Mouse (Mus musculus) midbrain, embryonic 15.5 days (tissue): ENCODE data around the gene Myo16. TPM values are rescaled to one million over a fixed set of nuclear protein-coding genes. Genes with fewer than 3 reads are reported as not detected.

Source experiments
- ATAC-seq: fragments of 200-750 bp; cut with Nextera tagmentation; replicated peaks from 2 replicates; pipeline ENCODE4 v1.8.0; 2017; ENCODE audit warnings: moderate TSS enrichment
- H3K27ac ChIP-seq: fragments of 300-500 bp; sonication (generic); 2 replicates; pipeline ENCODE4 v1.5.1; 2015; ENCODE audit warnings: mild to moderate bottlenecking, inconsistent platforms
- H3K27me3 ChIP-seq: fragments of 300-500 bp; sonication (generic); replicated peaks from 2 replicates; pipeline ENCODE4 v1.6.1; 2015; ENCODE audit warnings: inconsistent platforms
- H3K36me3 ChIP-seq: fragments of 300-500 bp; sonication (generic); replicated peaks from 2 replicates; pipeline ENCODE4 v1.6.1; 2015; ENCODE audit warnings: inconsistent platforms
- H3K4me1 ChIP-seq: fragments of 300-500 bp; sonication (generic); 2 replicates; pipeline ENCODE4 v1.6.1; 2015; ENCODE audit warnings: inconsistent platforms
- H3K4me2 ChIP-seq: fragments of 300-500 bp; sonication (generic); 2 replicates; pipeline ENCODE4 v1.6.1; 2015; ENCODE audit warnings: inconsistent platforms, mild to moderate bottlenecking, moderate library complexity
- H3K4me3 ChIP-seq: fragments of 300-500 bp; sonication (generic); 2 replicates; pipeline ENCODE4 v1.5.1; 2015; ENCODE audit warnings: mild to moderate bottlenecking, inconsistent platforms
- H3K9ac ChIP-seq: fragments of 300-500 bp; sonication (generic); 2 replicates; pipeline ENCODE4 v1.6.1; 2015; ENCODE audit warnings: mild to moderate bottlenecking, inconsistent platforms
- H3K9me3 ChIP-seq: fragments of 300-500 bp; sonication (generic); 2 replicates; pipeline ENCODE4 v1.6.1; 2016; ENCODE audit warnings: inconsistent platforms
- WGBS: fragments of 180-500 bp; shearing (Covaris S2); methylation state at CpG from one replicate; pipeline ENCODE4 v1.1.7; 2015; ENCODE audit warnings: mixed read lengths; 5-methylcytosine and 5-hydroxymethylcytosine counted together
- polyA plus RNA-seq: library from polyadenylated mRNA; unstranded; fragments of >200 nt; fragmentation: Nextera tagmentation; extraction: Ambion mirVana; gene quantifications from 2 replicates; pipeline ENCODE4 v1.2.1, GENCODE M21; 2015

Myo16 gene
- polyA plus RNA-seq, 1 experiment from 2014 or later: 7.7 TPM

GRCm38 (mm10) chr8:10462271-10462670, 308.6 kb downstream of the Myo16 start:
- Histone ChIP-seq H3K4me2 (no peak overlapping the region), H3K36me3 (no peaks in the 10 kb centered on the region), H3K4me3 (no peak overlapping the region), H3K4me1 (no peaks in the 10 kb centered on the region), H3K27ac (no peak overlapping the region), H3K27me3 (no peaks in the 10 kb centered on the region), H3K9me3 (no peaks in the 10 kb centered on the region), H3K9ac (no peak overlapping the region)
- WGBS: 77% methylated on average over 5 of the region's 5 CpGs
- no peak for ATAC-seq

GRCm38 (mm10) chr8:10468490-10468889, 314.8 kb downstream of the Myo16 start:
- no peaks in the 10 kb centered on the region for H3K27me3 ChIP-seq
- H3K4me3 ChIP-seq: no peak overlapping the region
- no peak for ATAC-seq
- H3K4me1 ChIP-seq: no peaks in the 10 kb centered on the region
- H3K9me3 ChIP-seq: no peaks in the 10 kb centered on the region
- no peak overlapping the region for H3K9ac ChIP-seq
- H3K36me3 ChIP-seq: no peaks in the 10 kb centered on the region
- H3K27ac ChIP-seq: no peak overlapping the region
- 80% methylated on average over 3 of the region's 3 CpGs for WGBS
- H3K4me2 ChIP-seq: no peak overlapping the region

- Histone ChIP-seq H3K4me3 (no peak overlapping the region), H3K4me1 (peaks cover 5% of the 10 kb centered on the region; the same call in 1 of the 2 replicates), H3K27ac (no peak overlapping the region), H3K27me3 (no peaks in the 10 kb centered on the region), H3K9me3 (no peaks in the 10 kb centered on the region), H3K36me3 (no peaks in the 10 kb centered on the region), H3K9ac (no peak overlapping the region), H3K4me2 (no peak overlapping the region)
- 43% methylated on average over 2 of the region's 2 CpGs for WGBS
- ATAC-seq: no peak
Observed at GRCm38 (mm10) chr8:10469658-10470057, 315.9 kb downstream of the Myo16 start.

GRCm38 (mm10) chr8:10470280-10470679, 316.6 kb downstream of the Myo16 start:
- no peaks in the 10 kb centered on the region for H3K9me3 ChIP-seq
- H3K4me2 ChIP-seq: no peak overlapping the region
- no peaks in the 10 kb centered on the region for H3K27me3 ChIP-seq
- ATAC-seq: no peak
- no peak overlapping the region for H3K4me3 ChIP-seq
- H3K27ac ChIP-seq: no peak overlapping the region
- peaks cover 5% of the 10 kb centered on the region; the same call in 1 of the 2 replicates for H3K4me1 ChIP-seq
- H3K9ac ChIP-seq: no peak overlapping the region
- no peaks in the 10 kb centered on the region for H3K36me3 ChIP-seq
- WGBS: 50% methylated on average over 6 of the region's 6 CpGs

GRCm38 (mm10) chr8:10472371-10472770, 318.7 kb downstream of the Myo16 start:
- no peak for ATAC-seq
- no peak overlapping the region for H3K27ac ChIP-seq
- H3K4me1 ChIP-seq: peaks cover 5% of the 10 kb centered on the region; the same call in 1 of the 2 replicates
- H3K9me3 ChIP-seq: no peaks in the 10 kb centered on the region
- H3K27me3 ChIP-seq: no peaks in the 10 kb centered on the region
- 74% methylated on average over 3 of the region's 3 CpGs for WGBS
- no peak overlapping the region for H3K9ac ChIP-seq
- H3K4me2 ChIP-seq: no peak overlapping the region
- H3K4me3 ChIP-seq: no peak overlapping the region
- no peaks in the 10 kb centered on the region for H3K36me3 ChIP-seq

- peaks cover 5% of the 10 kb centered on the region; the same call in 1 of the 2 replicates for H3K4me1 ChIP-seq
- peak; percentile 66 for ATAC-seq
- H3K9ac ChIP-seq: no peak overlapping the region
- H3K4me3 ChIP-seq: no peak overlapping the region
- no peak overlapping the region for H3K4me2 ChIP-seq
- no peaks in the 10 kb centered on the region for H3K36me3 ChIP-seq
- H3K27ac ChIP-seq: no peak overlapping the region
- H3K9me3 ChIP-seq: no peaks in the 10 kb centered on the region
- H3K27me3 ChIP-seq: no peaks in the 10 kb centered on the region
- WGBS: 62% methylated on average over 3 of the region's 3 CpGs
Observed at GRCm38 (mm10) chr8:10474446-10474845, 320.7 kb downstream of the Myo16 start.

- Histone ChIP-seq H3K4me1 (peaks cover 8% of the 10 kb centered on the region; the same call in 1 of the 2 replicates), H3K9ac (no peak overlapping the region), H3K4me2 (no peak overlapping the region), H3K27me3 (no peaks in the 10 kb centered on the region), H3K36me3 (no peaks in the 10 kb centered on the region), H3K4me3 (no peak overlapping the region), H3K9me3 (no peaks in the 10 kb centered on the region), H3K27ac (no peak overlapping the region)
- ATAC-seq: no peak
- 70% methylated on average over 10 of the region's 10 CpGs for WGBS
Observed at GRCm38 (mm10) chr8:10479059-10479458, 325.3 kb downstream of the Myo16 start.

- no peak overlapping the region for H3K9ac ChIP-seq
- H3K27me3 ChIP-seq: no peaks in the 10 kb centered on the region
- 0 out of 2 replicates have a peak, but pooled peaks cover 4% of the 10 kb centered on the region for H3K4me1 ChIP-seq
- H3K36me3 ChIP-seq: no peaks in the 10 kb centered on the region
- no peak for ATAC-seq
- 94% methylated on average over 8 of the region's 8 CpGs for WGBS
- H3K27ac ChIP-seq: no peak overlapping the region
- H3K9me3 ChIP-seq: no peaks in the 10 kb centered on the region
- no peak overlapping the region for H3K4me2 ChIP-seq
- H3K4me3 ChIP-seq: no peak overlapping the region
Observed at GRCm38 (mm10) chr8:10480850-10481249, 327.1 kb downstream of the Myo16 start.

GRCm38 (mm10) chr8:10482064-10482463, 328.4 kb downstream of the Myo16 start:
- H3K9me3 ChIP-seq: no peaks in the 10 kb centered on the region
- WGBS: 82% methylated on average over 5 of the region's 5 CpGs
- no peak for ATAC-seq
- 0 out of 2 replicates have a peak, but pooled peaks cover 4% of the 10 kb centered on the region for H3K4me1 ChIP-seq
- H3K27ac ChIP-seq: no peak overlapping the region
- no peak overlapping the region for H3K4me2 ChIP-seq
- H3K27me3 ChIP-seq: no peaks in the 10 kb centered on the region
- H3K4me3 ChIP-seq: no peak overlapping the region
- no peak overlapping the region for H3K9ac ChIP-seq
- H3K36me3 ChIP-seq: no peaks in the 10 kb centered on the region

- Histone ChIP-seq H3K4me2 (no peak overlapping the region), H3K9me3 (no peaks in the 10 kb centered on the region), H3K9ac (no peak overlapping the region), H3K4me3 (no peak overlapping the region), H3K36me3 (no peaks in the 10 kb centered on the region), H3K27me3 (no peaks in the 10 kb centered on the region), H3K4me1 (0 out of 2 replicates have a peak, but pooled peaks cover 4% of the 10 kb centered on the region), H3K27ac (no peak overlapping the region)
- no peak for ATAC-seq
- 76% methylated on average over 1 of the region's 1 CpGs for WGBS
Observed at GRCm38 (mm10) chr8:10482880-10483279, 329.2 kb downstream of the Myo16 start.

GRCm38 (mm10) chr8:10483841-10484240, 330.1 kb downstream of the Myo16 start:
- WGBS: 66% methylated on average over 5 of the region's 5 CpGs
- H3K4me1 ChIP-seq: 0 out of 2 replicates have a peak, but pooled peaks cover 4% of the 10 kb centered on the region

GRCm38 (mm10) chr8:10489738-10490419, 336.2 kb downstream of the Myo16 start:
- no peaks in the 10 kb centered on the region for H3K36me3 ChIP-seq
- 0 out of 2 replicates have a peak overlapping the region, but pooled peaks have one; percentile 26 for H3K27ac ChIP-seq
- H3K9ac ChIP-seq: no peak overlapping the region
- 79% methylated on average over 10 of the region's 10 CpGs for WGBS
- H3K4me1 ChIP-seq: peaks cover 2% of the 10 kb centered on the region; the same call in 1 of the 2 replicates
- no peak overlapping the region for H3K4me2 ChIP-seq
- no peaks in the 10 kb centered on the region for H3K27me3 ChIP-seq
- H3K9me3 ChIP-seq: no peaks in the 10 kb centered on the region
- no peak overlapping the region for H3K4me3 ChIP-seq
- ATAC-seq: no peak; the same call in 1 of the 2 replicates

More at GRCm38 (mm10) chr8:10483841-10484240, 330.1 kb downstream of the Myo16 start:
- H3K27ac ChIP-seq: no peak overlapping the region
- H3K27me3 ChIP-seq: no peaks in the 10 kb centered on the region
- no peaks in the 10 kb centered on the region for H3K9me3 ChIP-seq
- ATAC-seq: no peak
- no peak overlapping the region for H3K4me3 ChIP-seq
- no peaks in the 10 kb centered on the region for H3K36me3 ChIP-seq
- H3K4me2 ChIP-seq: no peak overlapping the region
- no peak overlapping the region for H3K9ac ChIP-seq

GRCm38 (mm10) chr8:10490420-10490784, 336.7 kb downstream of the Myo16 start:
- 0 out of 2 replicates have a peak, but pooled peaks have one; percentile 45 for ATAC-seq
- WGBS: 86% methylated on average over 2 of the region's 2 CpGs
- no peaks in the 10 kb centered on the region for H3K9me3 ChIP-seq
- no peak overlapping the region for H3K9ac ChIP-seq
- H3K4me1 ChIP-seq: peaks cover 2% of the 10 kb centered on the region; the same call in 1 of the 2 replicates
- H3K36me3 ChIP-seq: no peaks in the 10 kb centered on the region
- 0 out of 2 replicates have a peak overlapping the region, but pooled peaks have one; percentile 26 for H3K27ac ChIP-seq
- H3K4me3 ChIP-seq: no peak overlapping the region
- no peak overlapping the region for H3K4me2 ChIP-seq
- H3K27me3 ChIP-seq: no peaks in the 10 kb centered on the region
